Comparison of ENCODE assay signal across 8 mouse cellular contexts in genomic region chr13:44055573-44056491, GRCm38 (mm10).
A peak's percentile ranks its signal among the peaks of the same experiment; 100 is the strongest.
DNase-seq lines count a peak whose midpoint lies in the region; ATAC-seq lines count a peak whose summit lies in the region.

No protein-coding gene starts in this region.

- no peaks in the 10 kb centered on the region for H3K27me3 ChIP-seq in neural tube, embryonic 12.5 days (replicated peaks)
- H3K27me3 ChIP-seq in forebrain, embryonic 13.5 days: peaks cover 20% of the 10 kb centered on the region; the same call in 1 of the 2 replicates
- H3K27me3 ChIP-seq in intestine, embryonic 15.5 days (replicated peaks): no peaks in the 10 kb centered on the region

- 0 out of 2 replicates have a peak overlapping the region, but pooled peaks have one; percentile 17 for H3K4me2 ChIP-seq in neural tube, embryonic 12.5 days (replicated peaks)
- H3K4me2 ChIP-seq in forebrain, embryonic 13.5 days: peak overlapping the region; percentile 24
- peak overlapping the region; percentile 30 for H3K4me2 ChIP-seq in intestine, embryonic 15.5 days (replicated peaks)

- H3K36me3 ChIP-seq in neural tube, embryonic 12.5 days: no peaks in the 10 kb centered on the region
- H3K36me3 ChIP-seq in forebrain, embryonic 13.5 days (ENCODE audit: poor library complexity, severe bottlenecking): no peaks in the 10 kb centered on the region
- H3K36me3 ChIP-seq in intestine, embryonic 15.5 days: no peaks in the 10 kb centered on the region

- H3K9ac ChIP-seq in neural tube, embryonic 12.5 days: no peak overlapping the region
- no peak overlapping the region for H3K9ac ChIP-seq in forebrain, embryonic 13.5 days
- H3K9ac ChIP-seq in intestine, embryonic 15.5 days: 0 out of 2 replicates have a peak overlapping the region, but pooled peaks have one; percentile 20

- no peak for DNase-seq in neural tube, embryonic 10.5 days (ENCODE audit: extremely low spot score, low spot score)
- peak; percentile 40 for DNase-seq in lung, postnatal 14 days
- no peak for DNase-seq in retina, postnatal 1 day
- no peak for DNase-seq in frontal cortex, postnatal 14 days (ENCODE audit: low spot score in 2 of 2)

- H3K4me3 ChIP-seq in neural tube, embryonic 12.5 days: no peak overlapping the region
- H3K4me3 ChIP-seq in forebrain, embryonic 13.5 days: no peak overlapping the region
- H3K4me3 ChIP-seq in intestine, embryonic 15.5 days (replicated peaks): no peak overlapping the region

- WGBS in neural tube, embryonic 12.5 days: 52% methylated on average over 20 of the region's 20 CpGs
- WGBS in forebrain, embryonic 13.5 days: 17% methylated on average over 20 of the region's 20 CpGs
- 35% methylated on average over 20 of the region's 20 CpGs for WGBS in intestine, embryonic 15.5 days

- H3K4me1 ChIP-seq in neural tube, embryonic 12.5 days: peaks cover 8% of the 10 kb centered on the region
- peaks cover 21% of the 10 kb centered on the region for H3K4me1 ChIP-seq in forebrain, embryonic 13.5 days
- H3K4me1 ChIP-seq in intestine, embryonic 15.5 days (replicated peaks): peaks cover 17% of the 10 kb centered on the region

- H3K9me3 ChIP-seq in neural tube, embryonic 12.5 days: no peaks in the 10 kb centered on the region
- H3K9me3 ChIP-seq in forebrain, embryonic 13.5 days (replicated peaks): no peaks in the 10 kb centered on the region
- no peaks in the 10 kb centered on the region for H3K9me3 ChIP-seq in intestine, embryonic 15.5 days

- ATAC-seq in neural tube, embryonic 12.5 days (ENCODE audit: low FRiP score, low read depth): no peak
- ATAC-seq in forebrain, embryonic 13.5 days: no peak
- ATAC-seq in intestine, embryonic 15.5 days: peak; percentile 79
- no peak for ATAC-seq in CD4-positive, CD25-positive, alpha-beta regulatory T cell, adult 4 months

- H3K27ac ChIP-seq in neural tube, embryonic 12.5 days: no peak overlapping the region
- H3K27ac ChIP-seq in forebrain, embryonic 13.5 days: 0 out of 2 replicates have a peak overlapping the region, but pooled peaks have one; percentile 2
- peak overlapping the region; percentile 52 for H3K27ac ChIP-seq in intestine, embryonic 15.5 days
